31 mouse cellular contexts compared by ENCODE assay signal in genomic region chr10:73137985-73138384, GRCm38 (mm10). TPM values are rescaled to one million over a fixed set of nuclear protein-coding genes. Genes with fewer than 3 reads are reported as not detected.
"Had no signal": no experiment of that assay in that cellular context is flagged by ENCODE, and none has a peak within 500 bp of the region (broad histone marks: within the 10 kb centered on the region; RNA-seq: fewer than 3 reads in every experiment).

No protein-coding gene starts in this region.

- H3K27ac ChIP-seq: embryonic facial prominence, embryonic 10.5 days; embryonic facial prominence, embryonic 12.5 days; embryonic facial prominence, embryonic 13.5 days; embryonic facial prominence, embryonic 15.5 days; forebrain, embryonic 10.5 days; forebrain, embryonic 12.5 days; forebrain, embryonic 13.5 days; forebrain, embryonic 15.5 days; gastrocnemius, adult 2 months; heart, adult 2 months had no signal

- H3K4me3 ChIP-seq: embryonic facial prominence, embryonic 10.5 days; embryonic facial prominence, embryonic 12.5 days; embryonic facial prominence, embryonic 13.5 days; embryonic facial prominence, embryonic 15.5 days; erythroblast, embryonic 14.5 days; forebrain, embryonic 10.5 days; forebrain, embryonic 12.5 days; forebrain, embryonic 13.5 days; forebrain, embryonic 15.5 days; gastrocnemius, adult 2 months; heart, adult 2 months had no signal

- DNase-seq: cerebellum, adult 2 months; cerebellum, adult 8-10 months; cerebellum, adult 9-10 months; cerebellum, adult 9-11 months; cerebellum, postnatal 10 days; cerebellum, postnatal 14 days; cerebellum, postnatal 25 days; cerebellum, postnatal 36 days; embryo, embryonic 11 days; forebrain, postnatal 0 days; gastrocnemius, adult 2 months; gastrocnemius, postnatal 10 days; gastrocnemius, postnatal 14 days; gastrocnemius, postnatal 25 days; gastrocnemius, postnatal 36 days; heart, adult 11 months; heart, adult 18-20 months; heart, adult 2 months had no signal

- ATAC-seq: forebrain, embryonic 13.5 days; forebrain, embryonic 14.5 days; forebrain, embryonic 15.5 days; forebrain, embryonic 16.5 days; forebrain, postnatal 0 days had no signal

- H3K9me3 ChIP-seq: embryonic facial prominence, embryonic 10.5 days; embryonic facial prominence, embryonic 12.5 days; embryonic facial prominence, embryonic 13.5 days; embryonic facial prominence, embryonic 15.5 days; forebrain, embryonic 10.5 days; forebrain, embryonic 12.5 days; forebrain, embryonic 13.5 days; forebrain, embryonic 15.5 days had no signal

- H3K9ac ChIP-seq: embryonic facial prominence, embryonic 12.5 days; embryonic facial prominence, embryonic 13.5 days; embryonic facial prominence, embryonic 15.5 days; forebrain, embryonic 12.5 days; forebrain, embryonic 13.5 days; forebrain, embryonic 15.5 days; forebrain, postnatal 0 days had no signal

- H3K4me2 ChIP-seq: embryonic facial prominence, embryonic 12.5 days; embryonic facial prominence, embryonic 13.5 days; embryonic facial prominence, embryonic 15.5 days; forebrain, embryonic 12.5 days; forebrain, embryonic 13.5 days; forebrain, embryonic 15.5 days had no signal

- H3K4me1 ChIP-seq: embryonic facial prominence, embryonic 10.5 days; embryonic facial prominence, embryonic 12.5 days; embryonic facial prominence, embryonic 13.5 days; embryonic facial prominence, embryonic 15.5 days; forebrain, embryonic 10.5 days; forebrain, embryonic 12.5 days; forebrain, embryonic 13.5 days; forebrain, embryonic 15.5 days had no signal

- H3K36me3 ChIP-seq: embryonic facial prominence, embryonic 10.5 days; embryonic facial prominence, embryonic 12.5 days; embryonic facial prominence, embryonic 13.5 days; embryonic facial prominence, embryonic 15.5 days; forebrain, embryonic 10.5 days; forebrain, embryonic 12.5 days; forebrain, embryonic 15.5 days had no signal

- H3K27me3 ChIP-seq: embryonic facial prominence, embryonic 12.5 days; embryonic facial prominence, embryonic 13.5 days; embryonic facial prominence, embryonic 15.5 days; forebrain, embryonic 12.5 days; forebrain, embryonic 13.5 days; forebrain, embryonic 15.5 days had no signal

RNA-seq across cellular contexts. Expression of gene Pcdh15, which starts 38.8 kb away (rescaled TPM):
- total RNA-seq: common myeloid progenitor, adult 5-6 weeks; granulocyte monocyte progenitor cell, adult 5-6 weeks had no signal
- polyA plus RNA-seq: erythroblast, embryonic 14.5 days had no signal
